Mouse (Mus musculus): ENCODE data around the gene Nsun7. TPM values are rescaled to one million over a fixed set of nuclear protein-coding genes. Genes with fewer than 3 reads are reported as not detected.
"Not testable (repeated sequence)": the region's sequence is repeated elsewhere in the genome, so short reads cannot be mapped to it uniquely, and the experiment has no call there.

Nsun7 gene
- polyA plus RNA-seq, 1 experiment, result 5.0 TPM

GRCm38 (mm10) chr5:66244043-66244660, 15.5 kb upstream of the Nsun7 start:
- TF ChIP-seq CTCF (IDR thresholded peaks at IDR 0.05; ENCODE audit: borderline replicate concordance, extremely low read depth, insufficient read depth, insufficient read length) (no peak), POLR2A (IDR thresholded peaks at IDR 0.05; ENCODE audit: borderline replicate concordance, extremely low read depth, insufficient read depth, insufficient read length, poor library complexity, severe bottlenecking) (no peak)
- DNase-seq (ENCODE audit: low read depth), result peak; percentile 81

- no peak for TF ChIP-seq CTCF (IDR thresholded peaks at IDR 0.05; ENCODE audit: borderline replicate concordance, extremely low read depth, insufficient read depth, insufficient read length)
- no peak for TF ChIP-seq POLR2A (IDR thresholded peaks at IDR 0.05; ENCODE audit: borderline replicate concordance, extremely low read depth, insufficient read depth, insufficient read length, poor library complexity, severe bottlenecking)
- no peak for DNase-seq (ENCODE audit: low read depth)
Measured at GRCm38 (mm10) chr5:66245958-66246497, 13.7 kb upstream of the Nsun7 start.

- TF ChIP-seq POLR2A (IDR thresholded peaks at IDR 0.05; ENCODE audit: borderline replicate concordance, extremely low read depth, insufficient read depth, insufficient read length, poor library complexity, severe bottlenecking) (no peak), CTCF (IDR thresholded peaks at IDR 0.05; ENCODE audit: borderline replicate concordance, extremely low read depth, insufficient read depth, insufficient read length) (no peak)
- DNase-seq (ENCODE audit: low read depth), result peak; percentile 45
Measured at GRCm38 (mm10) chr5:66253219-66253618, 6.5 kb upstream of the Nsun7 start.

GRCm38 (mm10) chr5:66255044-66255443, 4.7 kb upstream of the Nsun7 start:
- no peak for TF ChIP-seq CTCF (IDR thresholded peaks at IDR 0.05; ENCODE audit: borderline replicate concordance, extremely low read depth, insufficient read depth, insufficient read length)
- TF ChIP-seq POLR2A (IDR thresholded peaks at IDR 0.05; ENCODE audit: borderline replicate concordance, extremely low read depth, insufficient read depth, insufficient read length, poor library complexity, severe bottlenecking), result no peak
- no peak for DNase-seq (ENCODE audit: low read depth)

GRCm38 (mm10) chr5:66259000-66259399, 697 bp upstream of the Nsun7 start:
- TF ChIP-seq CTCF (IDR thresholded peaks at IDR 0.05; ENCODE audit: borderline replicate concordance, extremely low read depth, insufficient read depth, insufficient read length) (no peak), POLR2A (IDR thresholded peaks at IDR 0.05; ENCODE audit: borderline replicate concordance, extremely low read depth, insufficient read depth, insufficient read length, poor library complexity, severe bottlenecking) (no peak)
- DNase-seq (ENCODE audit: low read depth), result no peak

- not testable (repeated sequence) for DNase-seq (ENCODE audit: low read depth)
Measured at GRCm38 (mm10) chr5:66259431-66259755, 304 bp upstream of the Nsun7 start.

- DNase-seq (ENCODE audit: low read depth), result no peak
- no peak for TF ChIP-seq POLR2A (IDR thresholded peaks at IDR 0.05; ENCODE audit: borderline replicate concordance, extremely low read depth, insufficient read depth, insufficient read length, poor library complexity, severe bottlenecking)
- TF ChIP-seq CTCF (IDR thresholded peaks at IDR 0.05; ENCODE audit: borderline replicate concordance, extremely low read depth, insufficient read depth, insufficient read length), result no peak
Measured at GRCm38 (mm10) chr5:66262475-66262874, 2.8 kb downstream of the Nsun7 start.

- TF ChIP-seq POLR2A (IDR thresholded peaks at IDR 0.05; ENCODE audit: borderline replicate concordance, extremely low read depth, insufficient read depth, insufficient read length, poor library complexity, severe bottlenecking) (no peak), CTCF (IDR thresholded peaks at IDR 0.05; ENCODE audit: borderline replicate concordance, extremely low read depth, insufficient read depth, insufficient read length) (peak; percentile 56; the same call in 1 of the 2 replicates)
- DNase-seq (ENCODE audit: low read depth), result peak; percentile 68
Measured at GRCm38 (mm10) chr5:66263398-66263797, 3.7 kb downstream of the Nsun7 start.

- DNase-seq (ENCODE audit: low read depth), result peak; percentile 6
- TF ChIP-seq CTCF (IDR thresholded peaks at IDR 0.05; ENCODE audit: borderline replicate concordance, extremely low read depth, insufficient read depth, insufficient read length) (no peak), POLR2A (IDR thresholded peaks at IDR 0.05; ENCODE audit: borderline replicate concordance, extremely low read depth, insufficient read depth, insufficient read length, poor library complexity, severe bottlenecking) (no peak)
Measured at GRCm38 (mm10) chr5:66269616-66270015, 9.9 kb downstream of the Nsun7 start.

- DNase-seq (ENCODE audit: low read depth), result no peak
- TF ChIP-seq CTCF (IDR thresholded peaks at IDR 0.05; ENCODE audit: borderline replicate concordance, extremely low read depth, insufficient read depth, insufficient read length) (no peak), POLR2A (IDR thresholded peaks at IDR 0.05; ENCODE audit: borderline replicate concordance, extremely low read depth, insufficient read depth, insufficient read length, poor library complexity, severe bottlenecking) (no peak)
Measured at GRCm38 (mm10) chr5:66271141-66271540, 11.4 kb downstream of the Nsun7 start.

- peak; percentile 26 for DNase-seq (ENCODE audit: low read depth)
- TF ChIP-seq CTCF (IDR thresholded peaks at IDR 0.05; ENCODE audit: borderline replicate concordance, extremely low read depth, insufficient read depth, insufficient read length) (peak; percentile 39; the same call in 1 of the 2 replicates), POLR2A (IDR thresholded peaks at IDR 0.05; ENCODE audit: borderline replicate concordance, extremely low read depth, insufficient read depth, insufficient read length, poor library complexity, severe bottlenecking) (no peak)
Measured at GRCm38 (mm10) chr5:66274417-66274816, 14.7 kb downstream of the Nsun7 start.

GRCm38 (mm10) chr5:66279650-66280049, 20.0 kb downstream of the Nsun7 start:
- TF ChIP-seq POLR2A (IDR thresholded peaks at IDR 0.05; ENCODE audit: borderline replicate concordance, extremely low read depth, insufficient read depth, insufficient read length, poor library complexity, severe bottlenecking), result no peak
- TF ChIP-seq CTCF (IDR thresholded peaks at IDR 0.05; ENCODE audit: borderline replicate concordance, extremely low read depth, insufficient read depth, insufficient read length), result no peak
- DNase-seq (ENCODE audit: low read depth), result no peak
